Mouse (Mus musculus) activated CD4-positive, CD25-positive, alpha-beta regulatory T cell, adult 9 weeks (primary cell): Measurements from ENCODE around the gene Ndrg4. TPM values are rescaled to one million over a fixed set of nuclear protein-coding genes. Genes with fewer than 3 reads are reported as not detected.

Experiments
- polyA plus RNA-seq: library from polyadenylated mRNA; unstranded; fragments of 100-300 nt; shearing (Covaris generic); gene quantifications from one replicate; pipeline ENCODE4 v1.2.1, GENCODE M21; 2017

The Ndrg4 gene
- 1.2 TPM for polyA plus RNA-seq

DNA sequence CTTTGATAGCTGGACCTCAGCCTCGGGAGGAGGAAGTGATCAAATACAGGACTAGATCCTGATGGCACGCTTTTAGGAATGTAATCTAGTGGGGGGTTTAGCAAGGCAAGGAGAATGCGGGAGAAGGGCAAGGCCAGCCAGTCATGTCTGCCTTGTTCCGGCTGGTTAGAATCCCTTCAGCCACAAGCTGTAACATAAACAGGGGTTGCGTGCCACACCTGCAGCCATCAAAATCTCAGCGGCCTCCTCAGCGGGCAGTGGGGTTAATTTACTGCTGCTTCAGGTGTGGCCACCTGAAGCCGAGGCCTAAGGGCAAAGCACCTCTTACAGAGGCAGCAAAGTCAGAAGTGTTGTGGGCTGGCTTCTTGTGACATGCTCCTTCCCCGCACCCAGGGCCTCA lies at the start of gene Ndrg4:
Gene Ndrg4 (plus strand): TSS at position 350 of the 400 bp plus-strand sequence.

DNA sequence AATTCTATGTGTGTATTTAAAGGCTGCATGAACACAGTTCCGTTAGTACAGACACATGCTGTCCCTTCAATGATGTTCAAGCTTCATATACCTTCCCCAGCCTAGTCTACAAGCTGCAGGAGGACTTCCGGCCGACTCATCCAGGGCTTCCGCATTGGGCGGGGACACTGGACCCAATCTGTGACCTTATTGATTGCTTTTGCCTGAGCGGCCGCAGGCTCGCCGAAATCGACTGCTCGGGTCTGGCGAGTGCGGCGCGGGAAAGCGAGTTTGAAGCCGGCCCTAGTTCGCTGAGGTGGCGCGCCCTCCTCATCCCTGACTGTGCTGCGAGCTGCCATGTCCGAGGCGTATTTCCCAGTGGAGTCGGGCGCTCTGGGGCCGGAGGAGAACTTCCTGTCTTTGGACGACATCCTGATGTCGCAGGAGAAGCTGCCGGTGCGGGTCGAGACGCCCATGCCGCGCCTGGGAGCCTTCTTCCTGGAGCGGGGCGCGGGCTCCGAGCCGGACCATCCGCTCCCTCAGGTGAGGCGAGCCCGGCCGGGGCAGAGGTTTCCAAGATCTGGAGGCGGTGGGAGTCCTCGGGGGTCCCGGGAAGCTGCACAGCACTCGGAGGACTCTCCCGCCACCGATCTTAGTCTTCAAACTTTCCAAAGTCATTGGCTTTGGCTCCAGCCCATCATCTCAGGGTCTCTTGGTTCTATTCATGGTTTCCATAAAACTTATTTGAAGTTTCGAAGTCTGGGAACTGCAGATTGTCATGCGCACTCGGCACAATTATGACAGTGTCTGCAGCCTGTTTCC lies 43.3 kb upstream of the Ndrg4 start, which contains the start of gene Gins3:
Gene Gins3 (plus strand): TSS at position 192 of the 801 bp plus-strand sequence.

DNA sequence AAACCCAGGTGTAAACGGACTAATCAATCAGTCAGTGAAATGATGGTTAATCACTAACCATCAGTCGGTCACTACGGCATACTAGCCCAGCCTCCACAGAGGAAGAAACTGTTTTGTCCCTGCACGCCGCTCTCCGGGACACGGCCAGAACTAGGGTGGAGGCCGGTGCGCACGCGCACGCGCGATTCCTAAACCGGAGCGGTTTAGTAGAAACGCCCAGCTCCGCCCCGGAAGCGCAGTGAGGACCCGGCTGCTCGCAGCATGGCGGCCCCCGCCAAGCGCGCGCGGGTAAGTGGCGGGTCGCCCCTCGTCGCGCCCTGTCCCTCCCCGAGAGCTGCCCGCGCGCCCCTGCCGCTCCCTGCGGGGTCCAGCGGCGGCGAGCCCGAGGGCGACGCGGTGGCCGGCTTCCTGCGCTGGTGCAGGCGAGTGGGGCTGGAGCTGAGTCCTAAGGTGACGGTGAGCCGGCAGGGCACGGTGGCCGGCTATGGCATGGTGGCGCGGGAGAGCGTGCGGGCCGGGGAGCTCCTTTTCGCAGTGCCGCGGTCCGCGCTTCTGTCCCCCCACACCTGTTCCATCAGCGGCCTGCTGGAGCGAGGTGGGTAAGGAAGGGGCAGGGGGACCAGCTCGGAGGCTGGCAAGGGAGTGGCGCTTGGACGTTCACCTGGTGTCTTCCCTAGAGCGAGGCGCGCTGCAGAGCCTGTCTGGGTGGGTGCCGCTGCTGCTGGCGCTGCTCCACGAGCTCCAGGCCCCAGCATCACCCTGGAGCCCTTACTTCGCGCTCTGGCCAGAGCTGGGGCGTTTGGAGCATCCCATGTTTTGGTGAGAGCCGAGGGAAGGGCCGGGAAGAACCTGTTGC lies 39.1 kb downstream of the Ndrg4 start, which contains the start of gene Setd6:
Gene Setd6 (plus strand): TSS at position 206 of the 856 bp plus-strand sequence.

Other genes with a start within 250 kb of the Ndrg4 start
- gene Cfap20, start 242.1 kb upstream of the Ndrg4 start, polyA plus RNA-seq = 35.3 TPM
- gene Csnk2a2, start 186.9 kb upstream of the Ndrg4 start, polyA plus RNA-seq = 4.2 TPM
- gene Ccdc113, start 142.9 kb upstream of the Ndrg4 start, polyA plus RNA-seq = not detected
- gene Prss54, start 100.6 kb upstream of the Ndrg4 start, polyA plus RNA-seq = not detected
- 11.9 TPM for gene Gins3, start 43.5 kb upstream of the Ndrg4 start, polyA plus RNA-seq
- gene Setd6, start 38.9 kb downstream of the Ndrg4 start, polyA plus RNA-seq = 10.6 TPM
- 162 TPM for gene Cnot1, start 130.5 kb downstream of the Ndrg4 start, polyA plus RNA-seq
- gene Sap18b, start 148.4 kb downstream of the Ndrg4 start, polyA plus RNA-seq = 188 TPM
- gene Slc38a7, start 176.6 kb downstream of the Ndrg4 start, polyA plus RNA-seq = 16.1 TPM
- gene Got2, start 211.6 kb downstream of the Ndrg4 start, polyA plus RNA-seq = 138 TPM